ENCODE assay signal across 8 mouse cellular contexts in genomic region chr13:6471643-6472042, GRCm38 (mm10).
DNase-seq lines count a peak whose midpoint lies in the region; ATAC-seq and TF ChIP-seq lines count a peak whose summit lies in the region.

No protein-coding gene starts in this region.

- no peak overlapping the region for H3K9ac ChIP-seq in hindbrain, postnatal 0 days (replicated peaks; ENCODE audit: low read length)

- H3K36me3 ChIP-seq in hindbrain, postnatal 0 days (ENCODE audit: insufficient read depth, low read length), result no peaks in the 10 kb centered on the region

- H3K4me2 ChIP-seq in hindbrain, postnatal 0 days (ENCODE audit: low read depth, low read length), result 0 out of 2 replicates have a peak overlapping the region, but pooled peaks have one; percentile 24

- TF ChIP-seq CTCF in hindbrain, postnatal 0 days (IDR thresholded peaks at IDR 0.05; ENCODE audit: low read depth), result peak; percentile 94

- H3K4me1 ChIP-seq in hindbrain, postnatal 0 days (ENCODE audit: insufficient read depth, low read length), result peaks cover 5% of the 10 kb centered on the region; the same call in 1 of the 2 replicates

- ATAC-seq in hindbrain, postnatal 0 days, result peak; percentile 73
- ATAC-seq in megakaryocyte, adult 5-6 weeks (ENCODE audit: poor library complexity, severe bottlenecking), result peak; percentile 97

- no peaks in the 10 kb centered on the region for H3K9me3 ChIP-seq in hindbrain, postnatal 0 days (ENCODE audit: low read length)

- H3K4me3 ChIP-seq in hindbrain, postnatal 0 days (ENCODE audit: low read length), result no peak overlapping the region

- DNase-seq in ovary, adult 18-20 months (ENCODE audit: low spot score), result peak; percentile 13
- DNase-seq in ovary, postnatal 10 days (ENCODE audit: low spot score), result no peak
- DNase-seq in cerebellum, adult 18-20 months, result peak; percentile 54 to 57
- peak; percentile 73 for DNase-seq in forelimb bud, embryonic 11.5 days (ENCODE audit: low read depth, low spot score)
- peak; percentile 95 for DNase-seq in hindbrain, postnatal 0 days (ENCODE audit: low spot score)
- DNase-seq in layer of hippocampus, postnatal 14 days (ENCODE audit: low spot score in 2 of 2), result peak; percentile 65 to 85
- DNase-seq in right cerebral cortex, postnatal 10 days (ENCODE audit: low spot score in 2 of 2), result peak; percentile 85

- H3K27ac ChIP-seq in hindbrain, postnatal 0 days, result no peak overlapping the region

- WGBS in hindbrain, postnatal 0 days, result 4% methylated on average over 7 of the region's 7 CpGs

- H3K27me3 ChIP-seq in hindbrain, postnatal 0 days (ENCODE audit: insufficient read depth, low read length), result no peaks in the 10 kb centered on the region
